Mouse (Mus musculus) forebrain, embryonic 14.5 days (tissue): Measurements from ENCODE around the gene Cldn34b1. TPM values are rescaled to one million over a fixed set of nuclear protein-coding genes. Genes with fewer than 3 reads are reported as not detected.
"Not testable (repeated sequence)": the region's sequence is repeated elsewhere in the genome, so short reads cannot be mapped to it uniquely, and the experiment has no call there.

Experiments used
- ATAC-seq: fragments of 200-750 bp; cut with Nextera tagmentation; 2 replicates; pipeline ENCODE4 v1.8.0; 2017; ENCODE audit warnings: mild to moderate bottlenecking, moderate library complexity
- DNase-seq: peaks from one replicate; pipeline ENCODE4 v3.0.0-alpha.2; 2015; ENCODE audit warnings: low spot score
- H3K27ac ChIP-seq: fragments of 300-500 bp; sonication (generic); 2 replicates; pipeline ENCODE4 v1.5.1; 2014; ENCODE audit warnings: low read depth, mild to moderate bottlenecking, control low read depth, low read length, moderate library complexity
- H3K27me3 ChIP-seq: fragments of 300-500 bp; sonication (generic); replicated peaks from 2 replicates; pipeline ENCODE4 v1.6.1; 2014; ENCODE audit warnings: low read length, control low read depth, mixed read lengths; ENCODE audit not compliant: control insufficient read depth, insufficient read depth
- H3K36me3 ChIP-seq: fragments of 300-500 bp; sonication (generic); 2 replicates; pipeline ENCODE4 v1.6.1; 2014; ENCODE audit warnings: low read length, control low read depth; ENCODE audit not compliant: control insufficient read depth, insufficient read depth
- H3K4me1 ChIP-seq: fragments of 300-500 bp; sonication (generic); 2 replicates; pipeline ENCODE4 v1.6.1; 2014; ENCODE audit warnings: antibody characterized with exemption, low read length, control low read depth; ENCODE audit not compliant: control insufficient read depth, insufficient read depth
- H3K4me2 ChIP-seq: fragments of 300-500 bp; sonication (generic); 2 replicates; pipeline ENCODE4 v1.6.1; 2014; ENCODE audit warnings: mild to moderate bottlenecking, control low read depth, low read length
- H3K4me3 ChIP-seq: fragments of 300-500 bp; sonication (generic); 2 replicates; pipeline ENCODE4 v1.5.1; 2014; ENCODE audit warnings: low read depth, low read length, control low read depth
- H3K9ac ChIP-seq: fragments of 300-500 bp; sonication (generic); 2 replicates; pipeline ENCODE4 v1.6.1; 2014; ENCODE audit warnings: mild to moderate bottlenecking, low read length, control low read depth, moderate library complexity
- H3K9me3 ChIP-seq: fragments of 300-500 bp; sonication (generic); replicated peaks from 2 replicates; pipeline ENCODE4 v1.6.1; 2016; ENCODE audit warnings: low read length, control low read depth, mixed read lengths; ENCODE audit not compliant: control insufficient read depth
- WGBS: fragments of 180-500 bp; shearing (Covaris S2); extraction: QIAGEN DNeasy Blood & Tissue Kit; methylation state at CpG from one replicate; pipeline ENCODE4 v1.1.7; 2014; 5-methylcytosine and 5-hydroxymethylcytosine counted together
- polyA plus RNA-seq: library from polyadenylated mRNA; unstranded; fragments of >200 nt; fragmentation: Nextera tagmentation; extraction: Ambion mirVana; gene quantifications from 2 replicates; pipeline ENCODE4 v1.2.1, GENCODE M21; 2014

Gene Cldn34b1
- not detected in 2 replicates for polyA plus RNA-seq

GRCm38 (mm10) chrX:154890167-154890566 is at the start of gene Cldn34b1:
Gene Cldn34b1 (minus strand): TSS chrX:154890267.
- H3K36me3 ChIP-seq, H3K9me3 ChIP-seq, H3K4me3 ChIP-seq, H3K9ac ChIP-seq, ATAC-seq, H3K4me1 ChIP-seq, H3K27ac ChIP-seq, H3K4me2 ChIP-seq, DNase-seq, H3K27me3 ChIP-seq: not testable (repeated sequence)
- WGBS: 90% methylated on average over 3 of the region's 3 CpGs

GRCm38 (mm10) chrX:154935887-154936286 is 45.8 kb upstream of the Cldn34b1 start, which contains the start of gene Magea6:
Gene Magea6 (minus strand): TSS chrX:154935987.
- not testable (repeated sequence) for H3K36me3 ChIP-seq, H3K27ac ChIP-seq, H3K4me2 ChIP-seq, H3K9ac ChIP-seq, H3K27me3 ChIP-seq, DNase-seq, ATAC-seq, H3K4me3 ChIP-seq, H3K9me3 ChIP-seq, H3K4me1 ChIP-seq
- 52% methylated on average over 1 of the region's 1 CpGs for WGBS

Other genes starting within 250 kb of the Cldn34b1 start
- gene Magea6, start 45.7 kb upstream of the Cldn34b1 start, polyA plus RNA-seq: not detected in 2 replicates
- not detected in 2 replicates for gene Magea3, start 59.2 kb upstream of the Cldn34b1 start, polyA plus RNA-seq
- gene Magea8, start 105.6 kb upstream of the Cldn34b1 start, polyA plus RNA-seq: not detected in 2 replicates
- gene Magea5, start 172.9 kb upstream of the Cldn34b1 start, polyA plus RNA-seq: not detected in 2 replicates
- not detected in 2 replicates for gene Magea1, start 199.5 kb upstream of the Cldn34b1 start, polyA plus RNA-seq
- gene Magea2, start 203.4 kb upstream of the Cldn34b1 start, polyA plus RNA-seq: not detected in 2 replicates
- gene Cldn34b2, start 238.1 kb upstream of the Cldn34b1 start, polyA plus RNA-seq: not detected in 2 replicates